Mouse (Mus musculus) B cell, adult (primary cell): ENCODE results near the gene 6030468B19Rik. TPM values are rescaled to one million over a fixed set of nuclear protein-coding genes. Genes with fewer than 3 reads are reported as not detected.

ENCODE experiments used
- total RNA-seq: library from RNA; stranded (reverse); gene quantifications from 4 replicates; pipeline ENCODE4 v1.2.4, GENCODE M21; 2023; ENCODE audit not compliant: inconsistent age

Gene 6030468B19Rik
- total RNA-seq: 2.4 to 5.4 TPM (median 2.6 TPM) in 4 replicates

GRCm38 (mm10) chr11:117797511-117798159 is at the start of gene 6030468B19Rik:
Gene 6030468B19Rik (plus strand): TSS chr11:117797660.

GRCm38 (mm10) chr11:117781993-117782704 is 15.3 kb upstream of the 6030468B19Rik start, which contains the start of the genes Tmc8 and Tmc6:
Gene Tmc8 (plus strand): TSS chr11:117782076.
Gene Tmc6 (minus strand): TSS chr11:117782198.

GRCm38 (mm10) chr11:117809407-117810311 is 12.2 kb downstream of the 6030468B19Rik start, which contains the start of the genes Gm20708 and Syngr2:
Gene Gm20708 (plus strand): TSS chr11:117809668.
Gene Syngr2 (plus strand): TSS chr11:117809668.

GRCm38 (mm10) chr11:117825333-117826101 is 28.1 kb downstream of the 6030468B19Rik start, which contains the start of the genes Afmid and Tk1:
Gene Afmid (plus strand): TSS chr11:117825924.
Gene Tk1 (minus strand): TSS chr11:117826092.

GRCm38 (mm10) chr11:117848985-117849671 is 51.7 kb downstream of the 6030468B19Rik start, which contains the start of gene Birc5:
Gene Birc5 (plus strand): TSS chr11:117849251.

Other genes with a start within 250 kb of the 6030468B19Rik start
- gene Tnrc6c, start 143.4 kb upstream of the 6030468B19Rik start, total RNA-seq: 76.9 to 80.2 TPM (median 78.1 TPM) in 4 replicates
- 62.9 to 82.9 TPM (median 68.0 TPM) in 4 replicates for gene Tmc8, start 15.6 kb upstream of the 6030468B19Rik start, total RNA-seq
- gene Tmc6, start 15.5 kb upstream of the 6030468B19Rik start, total RNA-seq: 139 to 192 TPM (median 154 TPM) in 4 replicates
- 9.2 to 15.2 TPM (median 11.7 TPM) in 4 replicates for gene Gm20708, start 12.0 kb downstream of the 6030468B19Rik start, total RNA-seq
- gene Syngr2, start 12.0 kb downstream of the 6030468B19Rik start, total RNA-seq: 177 to 196 TPM (median 184 TPM) in 4 replicates
- 22.5 to 25.5 TPM (median 23.7 TPM) in 4 replicates for gene Afmid, start 28.3 kb downstream of the 6030468B19Rik start, total RNA-seq
- gene Tk1, start 28.4 kb downstream of the 6030468B19Rik start, total RNA-seq: 36.8 to 49.7 TPM (median 40.1 TPM) in 4 replicates
- 2.0 to 3.8 TPM (median 2.9 TPM) in 4 replicates for gene Birc5, start 51.6 kb downstream of the 6030468B19Rik start, total RNA-seq
- not detected in 4 replicates for gene Tmem235, start 63.1 kb downstream of the 6030468B19Rik start, total RNA-seq
- 1.4 to 3.8 TPM (median 2.7 TPM) in 4 replicates for gene Tha1, start 75.8 kb downstream of the 6030468B19Rik start, total RNA-seq
- 48.6 to 53.9 TPM (median 51.8 TPM) in 4 replicates for gene Socs3, start 172.4 kb downstream of the 6030468B19Rik start, total RNA-seq
- 39.7 to 45.2 TPM (median 42.5 TPM) in 4 replicates for gene Pgs1, start 188.6 kb downstream of the 6030468B19Rik start, total RNA-seq